Mouse (Mus musculus) stomach, postnatal 0 days (tissue): ENCODE measurements around the gene Sstr4.

Source experiments
- CTCF ChIP-seq: IDR thresholded peaks from 2 replicates; pipeline ENCODE4 v1.5.1; 2016; ENCODE audit warnings: antibody characterized with exemption, low read depth, mild to moderate bottlenecking, moderate library complexity
- EP300 ChIP-seq: optimal IDR thresholded peaks from 2 replicates; pipeline ENCODE3; 2016; ENCODE audit warnings: antibody characterized with exemption

GRCm38 (mm10) chr2:148425709-148426382 lies 30.7 kb downstream of the Sstr4 start:
- no peak for TF ChIP-seq EP300
- no peak for TF ChIP-seq CTCF
